Mouse (Mus musculus): Measurements from ENCODE around the gene Mmab. TPM values are rescaled to one million over a fixed set of nuclear protein-coding genes. Genes with fewer than 3 reads are reported as not detected.

Mmab gene
- 13.0 and 13.7 TPM in 2 replicates for polyA plus RNA-seq (2015; fragmentation: Nextera tagmentation; extraction: Ambion mirVana)

GRCm38 (mm10) chr5:114443566-114444367, at the start of gene Mmab, which contains the start of gene Mvk:
Mmab (minus strand) TSS chr5:114444060.
Mvk (plus strand) TSS chr5:114444269.

Small RNA genes within 50 kb of the gene (microRNA-seq; reads per million reads assigned to microRNA genes)
- gene Mir7027 (ENCODE audit: borderline replicate concordance, insufficient number of aligned reads), result not detected

Other genes with a start within 250 kb of the Mmab start
- not detected in 2 replicates for gene Foxn4, start 170.3 kb downstream of the Mmab start, polyA plus RNA-seq (2015; fragmentation: Nextera tagmentation; extraction: Ambion mirVana)
- gene Myo1h, start 154.9 kb downstream of the Mmab start, polyA plus RNA-seq (2015; fragmentation: Nextera tagmentation; extraction: Ambion mirVana), result 1.0 and 1.7 TPM in 2 replicates
- gene Kctd10, start 63.6 kb downstream of the Mmab start, polyA plus RNA-seq (2015; fragmentation: Nextera tagmentation; extraction: Ambion mirVana), result 72.0 and 95.4 TPM in 2 replicates
- 20.4 and 37.9 TPM in 2 replicates for gene Ube3b, start 63.5 kb downstream of the Mmab start, polyA plus RNA-seq (2015; fragmentation: Nextera tagmentation; extraction: Ambion mirVana)
- 21.7 and 25.0 TPM in 2 replicates for gene Mvk, start 209 bp upstream of the Mmab start, polyA plus RNA-seq (2015; fragmentation: Nextera tagmentation; extraction: Ambion mirVana)
- 5.0 and 9.2 TPM in 2 replicates for gene Fam222a, start 124.0 kb upstream of the Mmab start, polyA plus RNA-seq (2015; fragmentation: Nextera tagmentation; extraction: Ambion mirVana)
- 3.7 and 3.8 TPM in 2 replicates for gene Trpv4, start 214.4 kb upstream of the Mmab start, polyA plus RNA-seq (2015; fragmentation: Nextera tagmentation; extraction: Ambion mirVana)
- gene Gltp, start 246.9 kb upstream of the Mmab start, polyA plus RNA-seq (2015; fragmentation: Nextera tagmentation; extraction: Ambion mirVana), result 46.7 and 86.7 TPM in 2 replicates

All from adrenal gland, postnatal 0 days (tissue).